Mouse (Mus musculus) embryo, embryonic 10.5 days (tissue): ENCODE results near the gene Olfr1336.
A peak's percentile ranks its signal among the peaks of the same experiment; 100 is the strongest.
"Not testable (repeated sequence)": the region's sequence is repeated elsewhere in the genome, so short reads cannot be mapped to it uniquely, and the experiment has no call there.

Experiments used
- DNase-seq: peaks from one replicate; pipeline ENCODE4 v3.0.0-alpha.2; 2015; ENCODE audit warnings: low spot score

Olfr1336 gene

DNA sequence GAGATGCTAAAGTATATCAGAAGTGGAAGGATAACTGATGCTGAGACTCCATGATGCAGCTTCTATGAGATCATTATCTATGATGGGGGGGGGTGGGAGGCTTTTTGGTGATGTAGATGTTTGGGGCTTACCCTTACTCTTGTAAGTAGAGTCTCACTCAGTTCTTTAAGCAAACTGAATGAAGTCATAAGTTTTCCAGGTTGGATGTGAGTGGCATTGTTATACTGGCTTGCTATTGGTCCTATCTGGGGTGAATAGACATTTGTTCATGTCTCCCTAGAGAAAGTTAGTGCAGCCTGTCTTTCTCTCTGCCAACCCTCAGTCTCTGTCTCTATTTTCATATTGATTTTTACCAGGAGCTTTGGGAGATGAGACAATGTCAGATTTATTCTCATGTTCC, at the start of gene Olfr1336:
Olfr1336 (plus strand) TSS at position 301 of the 400 bp plus-strand sequence.
- no peak for DNase-seq

GRCm38 (mm10) chr7:6410043-6410442, 45.9 kb upstream of the Olfr1336 start, which contains the start of gene Gm20715:
Gene Gm20715, plus strand, starts transcription at chr7:6410277.
- peak; percentile 97 for DNase-seq

DNA sequence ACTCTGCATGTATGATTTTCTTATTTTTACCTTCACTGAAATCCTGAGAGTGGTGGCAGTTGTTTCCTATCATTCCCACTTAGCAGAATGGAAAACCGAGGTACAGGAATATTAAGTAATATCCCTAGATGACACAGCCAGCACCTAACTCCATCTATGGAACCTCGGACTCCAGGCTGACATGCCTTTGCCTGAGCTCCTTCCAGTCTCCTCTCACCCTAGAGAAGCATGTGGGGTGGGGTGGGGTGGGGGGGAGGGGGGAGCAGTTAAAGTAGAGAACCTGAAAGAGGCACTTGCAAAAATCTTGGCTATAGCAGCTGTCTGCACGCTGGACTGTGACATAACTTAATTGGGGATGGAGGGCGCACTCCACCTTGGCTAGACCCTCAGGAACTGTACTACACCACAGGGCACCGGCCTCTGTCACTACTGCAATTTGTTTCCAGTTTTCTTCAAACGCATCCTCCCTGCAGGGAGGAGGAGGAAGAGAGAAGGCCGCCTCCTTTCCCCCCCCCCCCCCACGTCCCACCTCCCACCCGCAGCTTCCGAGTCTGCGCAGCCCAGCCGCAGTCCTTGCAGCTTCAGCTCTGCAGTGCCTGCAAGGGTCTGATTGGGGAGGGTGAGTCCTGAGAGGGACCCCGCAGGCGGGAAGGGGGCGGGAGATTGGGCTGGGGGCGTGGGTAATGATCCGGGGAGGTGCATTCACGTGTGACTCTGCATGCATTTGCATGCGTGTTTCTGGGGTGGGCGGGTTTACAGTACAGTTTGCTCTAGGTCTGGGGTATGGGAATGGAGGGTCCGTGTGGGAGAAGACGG, 41.1 kb upstream of the Olfr1336 start:
- no peak for DNase-seq

- DNase-seq = no peak
Observed at GRCm38 (mm10) chr7:6415442-6415787, 40.6 kb upstream of the Olfr1336 start.

- DNase-seq = no peak
Observed at GRCm38 (mm10) chr7:6419894-6420293, 36.1 kb upstream of the Olfr1336 start.

DNA sequence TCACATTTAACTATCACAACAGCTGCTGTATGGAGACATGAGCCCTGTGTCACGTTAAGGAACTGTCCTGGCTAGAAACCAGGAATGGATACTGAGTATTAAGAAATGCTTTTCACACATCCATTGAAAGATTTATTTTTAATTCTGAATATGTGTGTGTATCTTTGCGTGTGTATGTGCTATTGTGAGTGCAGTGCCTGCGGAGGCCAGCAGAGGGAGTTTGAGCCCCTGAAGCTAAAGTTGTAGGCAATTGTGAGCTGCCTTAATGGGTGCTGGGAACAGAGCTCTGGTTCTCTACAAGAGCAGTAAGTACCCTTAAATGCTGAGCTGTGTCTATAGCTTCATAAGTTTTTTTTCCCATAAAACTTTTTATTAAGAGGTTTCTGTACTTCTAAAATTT, 26.6 kb upstream of the Olfr1336 start:
- DNase-seq = no peak

DNA sequence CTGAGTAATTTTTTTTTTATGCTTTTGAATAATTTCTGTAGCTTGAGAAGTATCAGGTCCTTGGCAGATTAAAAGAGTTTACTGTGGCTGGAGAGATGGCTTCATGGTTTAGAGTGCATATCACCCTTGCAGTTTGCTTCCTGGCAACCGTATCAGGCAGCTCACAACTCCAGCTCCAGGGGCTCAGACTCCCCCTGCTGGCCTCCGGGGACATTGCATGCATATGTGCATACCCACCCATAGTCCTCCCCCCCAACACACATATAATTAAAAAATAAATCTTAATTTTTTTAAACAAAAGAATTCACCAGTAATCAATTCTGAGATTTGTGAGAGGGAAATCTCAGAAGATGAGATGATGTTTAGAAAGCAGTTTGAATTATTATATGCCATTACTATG, 25.6 kb upstream of the Olfr1336 start:
- DNase-seq = peak; percentile 28

DNA sequence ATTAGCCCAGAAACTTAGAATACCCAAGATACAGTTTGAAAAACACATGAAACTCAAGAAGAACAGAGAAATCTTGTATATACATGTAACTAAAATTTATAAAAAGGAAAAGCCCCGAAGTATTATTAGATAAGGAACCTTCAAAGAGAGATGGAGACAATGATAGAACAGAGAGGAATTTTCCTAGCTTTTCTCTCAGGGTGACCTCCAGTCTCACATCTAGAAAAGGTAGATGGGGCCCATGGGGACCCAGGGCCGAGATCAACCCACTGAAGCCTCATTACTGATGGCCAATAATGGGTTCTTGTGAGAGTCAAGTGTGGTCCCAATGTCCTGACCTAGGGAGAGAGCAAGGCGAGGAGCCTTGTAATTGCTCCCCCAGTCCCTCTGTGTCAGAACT, 17.6 kb upstream of the Olfr1336 start, which contains the start of gene Olfr1344:
Olfr1344 (plus strand) TSS at position 301 of the 400 bp plus-strand sequence.
- DNase-seq = no peak

- DNase-seq = no peak
Observed at GRCm38 (mm10) chr7:6441173-6441572, 14.8 kb upstream of the Olfr1336 start.

DNA sequence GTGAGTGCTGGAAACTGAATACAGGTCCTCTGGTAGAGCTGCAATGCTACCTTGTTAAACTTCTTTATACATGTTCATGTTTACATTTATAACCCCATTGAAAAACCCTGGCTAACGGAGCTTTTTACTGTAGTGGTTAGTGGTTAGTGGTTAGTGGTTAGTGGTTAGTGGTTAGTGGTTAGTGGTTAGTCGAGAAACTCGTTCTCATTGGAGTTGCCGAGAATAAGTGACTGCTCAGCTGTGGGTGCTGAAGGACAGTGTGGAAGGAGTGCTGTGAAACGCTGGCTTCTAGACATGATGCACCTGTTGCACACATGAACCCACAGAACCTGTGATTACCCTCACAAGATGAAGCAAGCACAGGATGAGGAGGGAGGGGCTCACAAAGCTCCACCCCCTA, 8.2 kb upstream of the Olfr1336 start:
- no peak for DNase-seq

DNA sequence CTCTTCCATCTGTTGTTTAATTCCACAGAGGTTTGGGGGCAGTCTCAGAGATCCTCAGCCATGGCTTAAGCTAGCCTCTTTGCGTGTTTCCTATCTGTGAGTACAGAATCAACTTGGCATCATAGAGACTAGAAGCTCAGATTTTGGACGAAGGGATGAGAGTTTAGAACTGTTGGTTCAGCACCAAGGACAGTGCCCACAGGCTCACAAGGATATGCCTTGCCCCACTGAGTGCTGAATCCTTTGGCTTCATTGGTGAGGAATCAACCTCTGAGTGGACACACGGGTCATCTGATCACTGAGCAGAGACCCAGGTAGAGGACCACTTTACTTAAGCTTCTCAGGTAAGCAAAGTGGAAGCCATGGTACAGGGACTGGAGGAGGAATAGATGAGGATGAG, 431 bp downstream of the Olfr1336 start:
- DNase-seq = peak; percentile 28

DNA sequence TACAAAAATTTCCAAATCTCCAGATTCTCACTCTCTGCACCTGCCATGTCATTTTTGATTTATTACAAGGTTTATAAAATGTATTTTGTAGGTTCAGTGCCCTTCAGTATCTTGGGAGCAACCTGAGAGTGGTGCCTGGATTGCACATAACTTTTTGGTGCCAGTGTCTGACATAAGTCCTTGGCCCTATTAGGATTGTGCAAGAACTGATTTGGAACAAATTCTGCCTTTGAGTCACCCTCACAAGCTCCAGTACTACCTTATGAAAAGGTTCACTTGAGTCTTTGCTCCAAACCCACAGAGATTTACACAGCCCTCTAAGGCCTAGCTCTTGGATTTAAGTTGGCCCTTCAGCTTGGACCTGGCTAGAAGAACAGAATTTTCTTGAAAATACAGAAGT, 11.0 kb downstream of the Olfr1336 start, which contains the start of gene Olfr1346:
Olfr1346 (plus strand) TSS at position 151 of the 400 bp plus-strand sequence.
- DNase-seq = no peak

GRCm38 (mm10) chr7:6477633-6478032, 21.7 kb downstream of the Olfr1336 start:
- not testable (repeated sequence) for DNase-seq

GRCm38 (mm10) chr7:6486841-6487240, 30.9 kb downstream of the Olfr1336 start, which contains the start of gene Olfr5:
Gene Olfr5, minus strand, starts transcription at chr7:6486941.
- DNase-seq = no peak

DNA sequence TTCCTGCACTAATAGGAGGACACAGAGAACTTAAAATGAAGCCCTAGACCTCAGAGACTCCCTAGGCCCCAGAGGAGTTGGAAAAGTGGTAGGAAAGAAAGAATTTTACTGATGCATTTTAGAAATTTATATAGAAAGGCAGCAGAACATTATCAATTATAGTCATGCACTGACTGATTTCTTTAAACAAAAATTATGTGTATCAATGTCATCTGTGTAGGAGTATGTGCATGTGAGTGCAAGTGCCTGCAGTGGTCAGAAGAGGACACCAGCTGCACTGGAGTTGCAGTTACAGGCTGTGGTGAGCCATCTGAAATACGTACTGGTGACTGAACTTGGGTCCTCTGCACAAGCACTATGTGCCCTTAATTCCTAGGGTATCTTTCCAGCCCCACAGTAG, 43.7 kb downstream of the Olfr1336 start, which contains the start of gene Olfr1347:
Olfr1347 (minus strand) TSS at position 101 of the 400 bp plus-strand sequence.
- no peak for DNase-seq

- DNase-seq = no peak
Observed at GRCm38 (mm10) chr7:6508648-6509047, 52.7 kb downstream of the Olfr1336 start, which contains the start of gene Olfr1348. Gene Olfr1348, minus strand, starts transcription at chr7:6508748.
